Mouse (Mus musculus) ES-E14 (cell line): ENCODE results near the gene Trim9. TPM values are rescaled to one million over a fixed set of nuclear protein-coding genes. Genes with fewer than 3 reads are reported as not detected.

ENCODE experiments used
- DNase-seq: peaks from one replicate; pipeline ENCODE4 v3.0.0-alpha.2; 2013; ENCODE audit warnings: low read depth, low spot score
- H3K27ac ChIP-seq: 2 replicates; pipeline ENCODE4 v1.5.1; 2012; ENCODE audit warnings: low read depth, mild to moderate bottlenecking, low read length, moderate library complexity, mixed read lengths; ENCODE audit not compliant: poor library complexity, insufficient read depth, severe bottlenecking
- H3K36me3 ChIP-seq: 2 replicates; pipeline ENCODE4 v1.6.1; 2012; ENCODE audit warnings: mild to moderate bottlenecking, low read length, moderate library complexity, mixed read lengths; ENCODE audit not compliant: control insufficient read depth, poor library complexity, insufficient read depth, severe bottlenecking
- H3K4me1 ChIP-seq, 2 experiments: fragments of 150-350 bp in 1 of 2; sonication (generic) in 1 of 2; 2 replicates each; pipeline ENCODE4 v1.6.1; 2012; ENCODE audit warnings: low read length in 2 of 2, mild to moderate bottlenecking in 1 of 2, mixed read lengths in 1 of 2; ENCODE audit not compliant: control insufficient read depth in 2 of 2, insufficient read depth in 2 of 2, poor library complexity in 1 of 2
- H3K4me3 ChIP-seq, 2 experiments: fragments of 150-350 bp in 1 of 2; sonication (generic) in 1 of 2; 2 replicates each; pipeline ENCODE4 v1.5.1; 2012; ENCODE audit warnings: low read length in 2 of 2, low read depth in 1 of 2, mild to moderate bottlenecking in 1 of 2, mixed read lengths in 1 of 2; ENCODE audit not compliant: insufficient read depth in 1 of 2, poor library complexity in 1 of 2, severe bottlenecking in 1 of 2
- H3K9ac ChIP-seq: 2 replicates; pipeline ENCODE4 v1.6.1; 2012; ENCODE audit warnings: low read depth, mild to moderate bottlenecking, low read length, mixed read lengths; ENCODE audit not compliant: poor library complexity, insufficient read depth, severe bottlenecking
- H3K9me3 ChIP-seq: fragments of 150-350 bp; sonication (generic); 2 replicates; pipeline ENCODE4 v1.6.1; 2012; ENCODE audit warnings: low read depth, mild to moderate bottlenecking, low read length; ENCODE audit not compliant: control insufficient read depth, insufficient read depth
- CHD2 ChIP-seq: IDR thresholded peaks from 2 replicates; pipeline ENCODE4 v1.6.1; 2014; ENCODE audit warnings: mild to moderate bottlenecking, low read depth, low read length, inconsistent platforms
- HCFC1 ChIP-seq: IDR thresholded peaks from 2 replicates; pipeline ENCODE4 v1.6.1; 2012; ENCODE audit warnings: low read length, inconsistent platforms, borderline replicate concordance; ENCODE audit not compliant: insufficient read depth
- MAFK ChIP-seq: IDR thresholded peaks from 2 replicates; pipeline ENCODE4 v1.6.1; 2014; ENCODE audit warnings: mild to moderate bottlenecking, low read depth, low read length, inconsistent platforms; ENCODE audit not compliant: insufficient read depth
- ZC3H11A ChIP-seq: IDR thresholded peaks from 2 replicates; pipeline ENCODE4 v1.6.1; 2012; ENCODE audit warnings: low read depth, mild to moderate bottlenecking, inconsistent platforms, low read length, borderline replicate concordance
- ZNF384 ChIP-seq: IDR thresholded peaks from 2 replicates; pipeline ENCODE4 v1.6.1; 2012; ENCODE audit warnings: low read depth, low read length, inconsistent platforms
- in situ Hi-C, 2 experiments: fragments of 600-800 bp; cut with MboI; formaldehyde crosslinking; loops; one replicate each; pipeline ENCODE4 v1.15.1; 2025; ENCODE audit warnings: low sequenced_read_pairs in 2 of 2, inconsistent platforms in 1 of 2; ENCODE audit not compliant: unreplicated experiment in 2 of 2
- total RNA-seq: library from RNA; depleted of rRNA; stranded (reverse); fragments of 300-350 nt; gene quantifications from 2 replicates; pipeline ENCODE4 v1.2.3, GENCODE M21; 2012

The Trim9 gene
- total RNA-seq, 1 experiment: 0.04 TPM

GRCm38 (mm10) chr12:70360276-70360675 lies 12.9 kb upstream of the Trim9 start:
- H3K9me3 ChIP-seq: no peaks in the 10 kb centered on the region
- H3K4me1 ChIP-seq: peaks cover 0 to 2% of the 10 kb centered on the region in 2 experiments; a peak in 1 of 4 replicates
- no peak overlapping the region for H3K27ac ChIP-seq
- no peak overlapping the region for H3K4me3 ChIP-seq
- H3K36me3 ChIP-seq: no peaks in the 10 kb centered on the region
- no peak for DNase-seq
- TF ChIP-seq ZC3H11A (no peak), CHD2 (no peak), ZNF384 (no peak), MAFK (no peak), HCFC1 (no peak)
- H3K9ac ChIP-seq: no peak overlapping the region
- in situ Hi-C loops: no loop called here

- no peak overlapping the region for H3K9ac ChIP-seq
- no peaks in the 10 kb centered on the region for H3K36me3 ChIP-seq
- H3K9me3 ChIP-seq: no peaks in the 10 kb centered on the region
- in situ Hi-C loops: no loop called here
- no peak overlapping the region for H3K4me3 ChIP-seq
- DNase-seq: no peak
- H3K4me1 ChIP-seq: peaks cover 0 to 2% of the 10 kb centered on the region in 2 experiments; a peak in 1 of 4 replicates
- H3K27ac ChIP-seq: no peak overlapping the region
- no peak for TF ChIP-seq CHD2
- TF ChIP-seq ZNF384: no peak
- no peak for TF ChIP-seq MAFK
- TF ChIP-seq HCFC1: no peak
- no peak for TF ChIP-seq ZC3H11A
Measured at GRCm38 (mm10) chr12:70359443-70359842, 12.0 kb upstream of the Trim9 start.

GRCm38 (mm10) chr12:70354926-70355325 lies 7.5 kb upstream of the Trim9 start:
- H3K4me1 ChIP-seq: peaks cover 0 to 2% of the 10 kb centered on the region in 2 experiments; a peak in 1 of 4 replicates
- no peak overlapping the region for H3K4me3 ChIP-seq
- H3K27ac ChIP-seq: no peak overlapping the region
- no peak for DNase-seq
- no peaks in the 10 kb centered on the region for H3K9me3 ChIP-seq
- H3K9ac ChIP-seq: no peak overlapping the region
- TF ChIP-seq MAFK: no peak
- TF ChIP-seq ZNF384: no peak
- TF ChIP-seq CHD2: no peak
- no peak for TF ChIP-seq ZC3H11A
- no peak for TF ChIP-seq HCFC1
- in situ Hi-C loops: no loop called here
- no peaks in the 10 kb centered on the region for H3K36me3 ChIP-seq

- DNase-seq: no peak
- Histone ChIP-seq H3K36me3 (no peaks in the 10 kb centered on the region), H3K27ac (no peak overlapping the region), H3K9ac (no peak overlapping the region), H3K4me3 (no peak overlapping the region), H3K9me3 (no peaks in the 10 kb centered on the region), H3K4me1 (peaks cover 0 to 2% of the 10 kb centered on the region in 2 experiments; a peak in 1 of 4 replicates)
- in situ Hi-C loops: no loop called here
- no peak for TF ChIP-seq MAFK
- no peak for TF ChIP-seq CHD2
- no peak for TF ChIP-seq ZC3H11A
Measured at GRCm38 (mm10) chr12:70350490-70350889, 3.1 kb upstream of the Trim9 start.

DNA sequence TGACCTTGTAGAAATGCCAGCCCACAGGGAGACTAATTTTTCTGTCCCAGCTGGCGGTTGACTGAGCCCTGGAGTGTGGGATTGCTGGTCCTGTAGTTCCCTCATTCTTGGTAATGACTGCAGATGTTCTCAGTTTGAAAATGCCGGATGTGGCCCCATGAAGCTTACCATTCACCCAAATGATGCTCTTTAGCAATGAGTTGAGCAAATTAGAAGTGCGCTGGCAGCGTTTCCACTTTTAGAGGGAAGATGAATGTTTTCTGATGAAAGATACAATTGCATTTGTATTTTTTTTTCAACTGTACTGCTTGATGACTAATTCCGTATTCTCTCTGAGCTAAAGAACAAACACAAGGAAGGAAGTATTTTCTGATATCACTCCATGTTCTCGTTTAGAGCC lies 2.4 kb upstream of the Trim9 start:
- Histone ChIP-seq H3K9ac (no peak overlapping the region), H3K4me3 (no peak overlapping the region), H3K9me3 (no peaks in the 10 kb centered on the region), H3K27ac (no peak overlapping the region), H3K36me3 (no peaks in the 10 kb centered on the region), H3K4me1 (peaks cover 0 to 2% of the 10 kb centered on the region in 2 experiments; a peak in 1 of 4 replicates)
- TF ChIP-seq ZNF384 (no peak), HCFC1 (no peak), ZC3H11A (no peak), MAFK (no peak)
- in situ Hi-C loops: no loop called here
- DNase-seq: no peak
